Mouse (Mus musculus) spleen, adult 12 weeks (tissue): Measurements from ENCODE around the gene Fam131c.

Experiments used
- DNase-seq: peaks from one replicate; pipeline ENCODE4 v3.0.0; 2022; ENCODE audit warnings: low spot score

The Fam131c gene

DNA sequence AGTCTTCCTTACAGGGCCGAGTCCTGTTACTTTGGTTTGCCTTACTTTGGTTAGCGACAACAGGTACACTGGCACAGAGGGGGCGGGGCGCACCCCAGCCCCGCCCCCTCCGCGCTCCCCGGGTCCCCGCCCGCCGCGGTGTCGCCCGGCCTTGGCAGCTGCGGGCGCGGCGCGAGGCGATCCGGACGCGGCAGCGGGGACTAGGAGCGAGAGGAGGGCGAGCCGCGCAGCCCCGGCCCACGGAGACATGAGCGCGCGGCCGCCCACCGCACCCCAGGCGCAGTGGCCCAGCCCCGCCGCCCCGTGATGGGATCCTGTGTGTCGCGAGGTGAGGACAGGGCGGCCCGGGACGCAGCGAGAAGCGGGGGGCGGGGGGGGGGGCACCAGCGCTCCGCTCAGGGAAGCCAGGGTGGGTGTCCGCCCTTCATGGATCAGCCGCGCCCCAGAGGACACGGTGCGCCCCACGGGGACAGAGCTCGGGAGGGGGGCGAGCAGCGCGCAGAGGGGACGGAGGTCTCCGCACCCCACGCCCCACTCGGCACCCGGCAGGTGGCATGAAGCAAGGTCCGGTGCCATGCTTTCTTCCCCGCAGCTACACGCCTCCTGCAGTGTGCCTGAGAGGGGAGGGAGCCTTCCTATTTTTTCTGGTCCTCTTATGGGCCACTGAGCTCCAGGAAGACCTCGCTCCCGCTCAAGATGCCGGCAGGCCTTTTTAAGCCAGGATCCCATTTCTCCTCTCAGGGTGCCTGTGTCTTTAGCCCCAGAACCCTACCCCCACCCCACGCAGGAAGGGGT is at the start of gene Fam131c:
Gene Fam131c (plus strand): TSS at position 224 of the 795 bp plus-strand sequence.
- DNase-seq = no peak

DNA sequence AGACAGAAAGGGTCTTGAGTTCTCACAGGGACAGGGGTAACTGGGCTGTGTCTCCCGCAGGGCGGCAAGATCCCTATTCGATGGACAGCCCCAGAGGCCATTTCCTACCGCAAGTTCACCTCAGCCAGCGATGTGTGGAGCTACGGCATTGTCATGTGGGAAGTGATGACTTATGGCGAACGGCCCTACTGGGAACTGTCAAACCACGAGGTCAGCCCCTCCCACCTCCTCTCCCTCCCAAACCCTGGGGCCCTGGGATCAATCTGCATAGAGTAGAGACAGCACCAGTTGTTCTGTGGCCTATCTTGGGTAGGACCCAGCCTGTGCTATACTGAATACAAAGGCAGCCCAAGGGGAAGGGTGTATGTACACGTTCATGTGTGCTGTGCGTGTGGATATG is 45.5 kb upstream of the Fam131c start:
- DNase-seq = no peak

DNA sequence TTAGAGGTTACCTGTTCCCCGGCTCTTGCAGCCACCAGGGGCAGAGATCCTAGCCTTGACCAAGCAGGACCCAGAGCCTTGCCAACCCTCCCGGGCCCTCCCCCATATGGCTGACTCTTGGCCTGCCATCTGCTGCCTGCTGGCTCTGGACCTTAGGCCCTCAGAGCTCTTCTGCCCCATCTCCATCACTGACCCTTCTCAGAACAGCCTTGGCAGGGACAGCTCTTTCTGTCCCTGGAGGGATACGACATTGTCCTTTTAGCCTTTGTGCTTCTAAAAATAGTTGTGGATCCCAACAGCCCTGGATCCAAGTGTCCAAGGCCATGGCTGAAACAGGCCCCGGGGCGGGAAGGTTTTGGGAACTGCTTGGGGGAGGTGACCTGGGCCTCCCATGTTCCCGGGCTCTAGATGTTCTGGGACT is 43.2 kb upstream of the Fam131c start:
- no peak for DNase-seq

DNA sequence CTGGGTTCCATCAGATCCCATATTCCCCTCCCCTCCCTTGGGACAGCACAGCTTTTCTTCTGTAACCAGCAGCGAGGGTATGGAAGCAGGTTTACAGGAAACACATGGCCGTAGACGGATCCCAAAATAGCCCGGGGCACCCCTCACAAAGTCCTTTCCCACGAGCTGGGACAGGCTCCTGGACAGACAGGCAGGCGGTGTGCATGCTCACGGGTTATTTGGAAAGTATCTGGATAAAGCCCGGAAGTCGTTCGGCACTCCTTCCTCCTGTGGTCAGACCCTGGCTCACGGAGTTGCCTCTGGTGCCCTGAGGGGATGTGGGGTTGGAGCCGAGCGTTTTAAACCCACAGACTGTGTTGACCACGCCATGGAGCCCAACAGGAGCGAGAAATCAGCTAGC is 42.4 kb upstream of the Fam131c start:
- no peak for DNase-seq

DNA sequence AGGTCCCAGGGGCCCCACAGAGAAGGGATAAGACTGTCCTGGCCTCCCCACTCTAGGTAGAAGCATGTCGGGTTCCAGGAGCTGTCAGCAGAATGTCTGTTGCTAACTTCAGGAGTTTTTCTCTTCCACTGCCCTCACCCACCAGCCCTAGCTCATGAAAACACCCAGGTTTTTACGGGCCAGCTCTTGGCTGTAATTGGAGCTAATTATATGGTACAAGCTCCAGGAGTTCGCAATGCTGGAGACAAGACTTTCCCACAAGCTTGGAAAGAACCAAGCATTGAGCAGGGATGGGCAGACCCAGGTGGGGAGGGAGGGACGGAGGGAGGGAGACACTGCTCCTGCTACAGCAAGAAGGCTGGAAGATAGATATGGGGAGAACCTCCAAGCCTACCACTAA is 40.9 kb upstream of the Fam131c start:
- DNase-seq = no peak

DNA sequence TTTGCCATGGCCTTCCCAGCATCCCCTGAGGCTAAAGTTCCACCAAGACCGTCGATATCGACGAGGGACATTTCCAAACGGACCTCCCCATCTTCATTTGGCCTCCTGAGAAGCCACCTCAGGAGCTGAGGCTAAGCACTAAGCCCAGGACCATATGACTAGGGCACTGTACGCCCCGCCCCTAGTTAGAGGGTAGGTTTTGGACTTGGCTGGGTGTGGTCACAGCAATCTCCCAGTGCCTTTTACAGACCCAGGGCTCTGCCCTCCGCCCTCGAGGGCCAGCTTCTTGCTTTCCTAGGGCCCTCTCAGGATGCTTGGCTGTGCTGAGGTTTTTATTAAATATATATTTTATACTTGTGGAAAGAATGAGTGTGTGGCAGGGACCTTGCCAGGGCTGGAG is 39.3 kb upstream of the Fam131c start:
- DNase-seq = no peak

DNA sequence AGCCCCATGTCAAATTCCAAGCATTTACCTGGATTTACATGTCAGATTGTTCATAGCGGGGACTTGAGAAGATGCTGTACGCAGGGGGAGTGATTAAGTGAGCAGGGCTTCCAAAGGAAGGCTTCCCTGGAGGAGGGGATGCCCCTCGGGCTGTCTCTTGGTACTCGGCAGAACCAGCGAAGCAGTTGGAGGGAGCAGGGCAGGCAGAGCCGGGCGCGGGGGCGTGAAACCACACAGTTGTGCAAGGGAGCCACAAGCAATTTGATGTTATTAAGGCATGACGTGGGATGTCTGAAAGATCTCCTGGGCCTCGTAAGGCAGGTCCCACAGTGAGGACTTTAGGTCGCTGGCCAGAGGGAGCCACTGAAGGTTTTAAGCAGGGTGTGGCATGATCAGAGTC is 38.1 kb upstream of the Fam131c start:
- no peak for DNase-seq

DNA sequence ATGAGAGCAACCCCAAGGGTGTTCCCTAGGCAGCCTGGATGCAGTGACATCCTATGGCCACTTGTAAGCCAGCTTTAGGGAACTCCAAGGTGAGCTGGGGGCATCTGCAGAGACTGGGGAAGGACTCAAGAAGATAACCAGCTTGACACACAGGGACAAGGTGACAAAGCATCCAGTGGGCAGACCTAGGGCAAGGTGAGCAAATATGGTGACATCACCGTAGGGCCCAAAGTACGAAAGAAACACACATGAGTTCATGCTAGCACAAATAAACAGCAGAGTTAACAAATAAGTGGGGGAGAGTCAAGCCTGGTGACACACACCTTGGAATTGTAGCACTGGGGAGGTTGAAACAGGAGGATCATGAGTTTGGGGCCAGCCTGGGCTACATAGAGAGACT is 36.6 kb upstream of the Fam131c start:
- DNase-seq = no peak

DNA sequence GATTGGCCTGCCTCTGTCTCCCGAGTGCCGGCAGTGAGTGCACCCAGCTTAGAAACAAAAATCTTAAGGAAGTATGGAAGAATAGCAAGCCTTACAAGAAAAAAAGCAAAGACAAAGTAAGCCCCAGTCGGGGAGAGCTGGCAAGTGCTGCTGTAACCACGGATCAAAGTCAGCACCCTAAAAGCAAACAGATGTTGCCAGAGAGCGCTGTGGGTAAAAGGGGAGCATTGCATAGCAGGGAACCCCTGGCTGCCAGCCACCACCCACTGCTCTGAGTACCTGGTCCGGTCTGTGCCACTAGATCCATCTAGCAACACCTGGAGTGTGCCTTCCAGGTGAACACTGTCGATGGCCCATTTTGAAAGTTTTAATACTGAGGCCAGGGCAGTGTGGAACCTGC is 35.8 kb upstream of the Fam131c start:
- no peak for DNase-seq

DNA sequence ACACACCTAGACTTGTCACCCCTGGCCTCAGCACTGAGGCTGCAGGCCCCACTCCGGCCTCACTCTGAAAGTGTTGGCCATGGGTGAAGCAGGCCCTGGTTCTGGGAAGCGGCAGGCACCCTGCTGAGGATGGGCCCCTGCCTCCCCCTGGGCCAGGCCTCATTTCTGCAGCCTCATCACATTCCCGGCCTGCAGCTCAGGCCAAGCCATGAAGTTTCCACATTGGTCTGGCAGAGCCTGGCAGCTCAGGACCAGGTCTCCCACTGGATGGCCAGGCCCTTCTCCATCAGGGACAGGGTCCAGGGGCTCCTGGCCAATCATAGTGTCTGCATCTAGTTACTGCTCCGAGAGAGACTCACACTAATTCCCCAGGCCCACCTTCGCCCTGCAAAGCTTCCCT is 33.3 kb upstream of the Fam131c start:
- DNase-seq = no peak

DNA sequence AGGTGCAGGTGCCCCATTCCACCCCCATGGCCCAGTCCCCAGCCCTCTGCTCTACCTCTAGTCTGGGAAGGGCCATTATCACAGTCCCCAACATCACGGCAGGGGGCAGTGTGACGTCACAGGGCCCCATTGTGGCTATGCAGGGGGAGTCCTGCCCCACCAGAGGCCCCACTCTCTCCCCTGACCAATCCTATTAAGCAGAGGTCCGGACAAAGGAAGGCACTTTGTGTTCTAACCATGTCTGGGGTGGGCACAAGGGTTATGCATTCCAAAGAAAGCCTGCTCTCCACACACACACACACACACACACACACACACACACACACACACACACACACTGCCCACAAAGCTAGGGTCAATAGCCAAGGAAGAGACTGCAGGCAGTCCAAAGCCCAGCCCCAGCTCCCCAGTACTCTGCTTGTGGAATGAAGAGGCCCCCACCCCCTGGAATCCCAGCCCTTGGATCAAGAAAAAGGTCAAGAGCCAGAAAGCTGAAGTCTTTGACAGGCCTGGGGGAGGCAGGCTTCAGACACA is 32.7 kb upstream of the Fam131c start:
- no peak for DNase-seq

DNA sequence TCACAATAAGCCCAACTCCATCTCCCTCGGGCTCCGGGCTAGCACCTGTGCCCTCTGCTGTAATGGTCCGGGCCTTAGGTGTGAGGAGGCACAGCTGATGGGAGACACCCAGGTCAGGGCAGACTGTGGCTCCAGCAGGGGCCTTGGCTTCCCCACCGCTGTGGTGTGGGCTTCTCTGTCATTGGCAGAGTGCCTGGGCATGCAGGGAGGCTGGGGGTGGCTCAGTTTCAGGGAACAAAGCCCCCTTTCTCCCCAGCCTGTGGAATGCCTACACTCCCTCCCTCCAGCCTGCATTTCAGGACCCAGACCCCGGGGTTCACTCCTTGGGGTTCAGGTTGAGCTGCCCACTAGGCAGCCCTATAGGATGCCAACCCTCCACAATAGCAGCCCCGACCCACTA is 31.8 kb upstream of the Fam131c start:
- no peak for DNase-seq

DNA sequence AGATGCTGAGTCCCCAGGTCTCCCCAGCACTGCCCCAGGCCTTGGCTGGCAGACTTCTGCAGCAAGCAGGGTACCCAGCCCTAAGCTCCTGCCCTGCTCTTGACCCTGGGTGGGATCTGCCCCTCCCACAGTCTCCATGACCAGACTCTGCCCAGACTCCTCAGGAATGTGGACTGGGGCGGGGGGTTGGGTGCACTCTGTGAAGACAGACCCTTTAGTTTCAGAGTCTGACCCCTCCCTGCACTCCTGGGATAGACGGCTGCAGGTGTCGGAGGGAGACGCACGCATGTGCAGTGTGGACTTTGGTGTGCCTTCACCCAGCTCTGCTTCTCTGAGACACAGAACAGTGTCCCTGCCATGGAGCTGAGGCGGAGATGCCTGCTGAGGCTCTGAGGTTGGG is 30.0 kb upstream of the Fam131c start:
- DNase-seq = no peak

DNA sequence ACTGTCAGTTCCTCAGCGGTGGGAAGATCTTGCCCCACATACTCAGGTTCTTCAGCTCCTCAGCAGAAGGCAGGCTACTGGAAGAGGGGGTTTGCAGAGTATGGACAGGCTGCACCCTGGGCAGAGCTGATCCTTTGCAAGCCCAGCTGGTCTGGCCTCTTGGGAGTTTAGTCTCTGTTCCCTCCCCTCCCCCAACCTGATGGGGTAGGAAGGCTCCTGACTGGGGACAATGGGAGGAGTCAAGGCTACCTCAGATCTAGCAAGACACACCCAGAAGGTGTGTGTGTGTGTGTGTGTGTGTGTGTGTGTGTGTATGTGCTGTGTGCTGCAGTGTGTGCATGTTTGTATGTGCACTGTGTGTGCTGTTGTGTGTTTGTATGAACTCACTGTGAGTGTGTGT is 29.2 kb upstream of the Fam131c start:
- DNase-seq = no peak

DNA sequence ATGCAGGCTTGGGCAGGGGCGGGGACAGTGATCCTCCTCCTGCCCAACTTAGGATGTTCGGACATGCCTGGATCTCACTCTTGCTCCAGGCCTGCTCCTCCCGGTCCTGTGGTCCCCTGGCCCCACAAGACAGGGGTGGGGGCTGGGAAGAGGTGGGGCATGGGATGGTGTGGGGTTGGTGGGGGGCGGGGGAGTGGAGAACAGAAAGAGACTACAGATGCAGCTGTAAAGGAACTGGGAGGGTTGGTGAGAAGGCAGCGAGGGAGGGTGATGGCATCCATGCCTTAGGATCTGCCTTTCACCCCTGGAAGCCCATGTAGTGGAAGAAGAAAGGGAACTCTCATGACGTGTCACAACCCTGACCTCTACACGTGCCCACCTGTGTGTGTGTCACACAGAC is 26.5 kb upstream of the Fam131c start:
- DNase-seq = no peak

DNA sequence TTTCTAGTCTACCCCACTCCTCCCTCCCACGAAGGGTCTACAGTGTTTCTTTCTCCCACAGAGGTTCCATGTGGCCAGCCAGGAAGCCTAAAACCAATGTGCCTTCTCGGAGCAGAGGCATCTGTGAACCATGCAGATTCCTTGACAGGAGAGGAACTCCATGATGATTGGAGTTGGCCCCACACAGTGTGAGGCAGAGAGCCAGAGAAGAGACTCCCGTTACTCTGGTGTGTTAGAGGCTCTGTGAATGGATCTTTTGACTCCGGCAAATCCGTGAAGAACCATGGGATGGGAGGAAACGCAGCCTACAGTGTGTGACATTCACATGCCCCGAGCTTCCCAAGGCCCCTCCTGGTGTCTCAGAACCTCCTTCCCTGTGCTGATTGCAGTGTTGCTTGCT is 24.5 kb upstream of the Fam131c start:
- DNase-seq = no peak

DNA sequence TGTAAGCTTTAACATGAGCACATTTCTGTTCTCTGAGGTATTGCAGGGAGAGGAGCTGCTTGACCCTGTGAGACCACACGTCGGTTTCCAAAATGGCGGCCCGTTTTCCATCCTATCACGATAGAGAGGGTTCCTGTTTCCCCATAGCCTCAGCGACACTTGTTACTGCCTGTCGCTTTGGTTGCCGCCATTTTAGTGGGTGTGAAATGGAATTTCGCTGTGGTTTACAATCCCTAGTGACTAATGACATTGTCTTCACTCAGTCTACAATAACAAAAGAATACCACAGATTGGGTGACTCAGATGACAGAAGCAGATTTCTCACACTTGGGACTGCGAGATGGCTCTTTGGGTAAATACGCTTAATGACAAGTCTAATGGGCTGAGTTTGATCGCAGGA is 22.8 kb upstream of the Fam131c start:
- DNase-seq = no peak

DNA sequence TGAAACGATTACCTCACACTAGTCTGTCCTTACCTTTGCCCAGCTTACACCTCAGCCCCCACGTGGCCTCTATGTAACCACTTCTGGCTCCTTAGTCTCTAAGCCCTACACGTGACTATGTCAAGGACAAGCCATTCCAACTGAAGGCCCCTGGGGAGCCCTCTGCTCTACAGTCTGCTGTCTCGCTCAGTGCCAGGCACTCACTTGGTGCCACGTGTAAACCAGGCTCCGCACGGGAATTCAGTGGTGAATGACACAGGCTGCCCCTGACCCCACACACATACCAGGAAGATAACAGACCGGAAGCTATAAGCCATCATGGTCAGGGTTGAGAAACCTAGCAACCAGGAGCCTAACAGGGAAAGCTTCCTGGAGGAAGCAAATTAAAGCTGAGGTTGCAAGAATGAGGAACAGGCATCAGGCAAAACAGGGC is 20.6 kb upstream of the Fam131c start:
- DNase-seq = no peak

DNA sequence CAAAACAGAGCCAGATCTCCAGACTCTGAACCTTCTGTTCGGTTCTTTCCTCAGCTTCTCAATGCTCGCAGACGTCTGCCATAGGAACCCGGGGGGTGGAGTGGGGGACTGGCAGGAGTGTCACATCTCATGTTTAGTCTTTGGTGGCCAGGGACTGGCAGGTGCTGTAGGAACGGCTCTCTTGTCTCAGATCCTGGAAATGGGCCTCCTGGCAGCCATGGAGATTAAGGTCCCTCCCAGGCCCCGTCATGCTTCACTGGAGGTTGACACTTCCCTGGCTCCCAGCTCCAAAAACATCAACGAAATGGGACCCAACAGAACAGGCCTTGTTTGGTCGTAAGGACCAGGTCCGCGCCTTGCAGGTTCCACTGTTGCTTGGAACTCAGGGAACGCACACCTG is 19.4 kb upstream of the Fam131c start:
- no peak for DNase-seq

DNA sequence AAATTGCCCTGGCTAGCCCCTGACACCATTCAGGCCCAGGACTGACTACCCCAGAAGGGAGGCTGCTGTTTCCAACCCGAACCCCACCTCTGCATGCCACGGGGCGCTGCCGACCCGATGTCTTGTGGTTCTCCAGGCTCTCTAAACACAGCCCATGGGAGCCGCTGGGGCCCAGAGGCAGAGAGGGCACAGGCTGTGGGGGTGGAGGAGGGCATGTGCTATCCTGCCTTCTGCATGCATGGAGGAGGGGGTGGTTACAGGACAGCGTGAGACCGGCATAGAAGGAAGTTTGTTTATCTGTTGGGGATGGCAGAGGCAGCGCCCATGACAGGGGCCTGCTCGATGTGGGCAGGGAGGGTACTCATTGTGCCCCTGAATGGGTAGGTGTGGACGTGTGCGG is 18.0 kb upstream of the Fam131c start:
- DNase-seq = no peak

DNA sequence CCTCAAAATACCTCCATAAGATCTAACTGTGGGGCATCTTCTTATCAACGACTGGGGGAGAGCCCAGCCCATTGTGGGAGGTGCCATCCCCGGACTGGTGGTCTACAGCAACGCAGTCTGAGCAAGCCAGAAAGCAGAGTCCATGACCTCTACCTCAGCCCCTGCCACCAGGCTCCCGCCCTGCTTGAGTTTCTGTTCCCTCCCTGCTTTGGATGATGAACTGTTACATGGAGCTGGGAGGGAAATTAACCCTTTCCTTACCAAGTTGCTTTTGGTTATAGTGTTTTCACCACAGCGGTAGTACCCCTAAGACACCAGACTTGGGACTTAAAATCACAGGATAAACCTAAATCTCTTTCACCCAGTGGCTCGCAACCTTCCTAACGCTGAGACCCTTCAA is 16.0 kb upstream of the Fam131c start:
- DNase-seq = no peak

DNA sequence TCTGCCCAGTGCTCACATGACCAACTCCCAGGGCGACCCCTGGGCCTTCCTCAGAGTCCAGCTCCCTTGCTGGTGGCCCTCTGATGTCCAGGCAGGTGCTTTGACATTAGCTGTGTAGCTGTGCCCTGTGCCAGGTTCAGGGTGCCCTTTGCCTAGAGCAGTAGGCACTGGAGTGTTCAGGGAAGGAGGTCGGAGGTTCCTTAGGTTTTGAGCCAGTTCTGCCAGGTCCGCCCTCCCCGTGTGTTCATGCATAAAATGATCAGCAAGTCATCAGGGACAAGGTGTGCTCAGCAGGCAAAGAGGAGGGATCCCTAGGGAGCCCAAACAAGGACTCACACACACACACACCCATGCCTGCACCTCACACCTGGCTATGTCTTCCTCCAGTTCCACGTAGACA is 15.0 kb upstream of the Fam131c start:
- no peak for DNase-seq

DNA sequence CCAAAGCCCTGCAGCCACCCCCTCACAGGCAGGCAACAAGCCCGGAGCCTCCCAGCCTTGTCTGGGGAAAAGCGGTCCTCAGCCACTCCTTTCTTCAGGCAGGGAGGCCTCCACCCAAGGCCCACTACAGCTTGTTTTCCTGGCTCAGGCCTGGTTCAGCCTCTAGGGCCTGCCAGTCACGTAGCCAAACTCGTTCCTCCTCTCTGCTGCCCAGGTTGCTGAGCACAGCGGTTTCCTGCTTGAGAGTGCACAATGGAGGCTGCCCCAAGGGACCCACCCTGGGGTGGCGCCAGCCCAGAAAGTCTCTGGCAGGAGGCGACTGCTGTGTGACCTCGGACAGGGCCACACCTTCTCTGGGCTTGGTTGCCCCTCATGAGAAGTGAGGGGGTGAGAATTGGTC is 14.2 kb upstream of the Fam131c start:
- no peak for DNase-seq

DNA sequence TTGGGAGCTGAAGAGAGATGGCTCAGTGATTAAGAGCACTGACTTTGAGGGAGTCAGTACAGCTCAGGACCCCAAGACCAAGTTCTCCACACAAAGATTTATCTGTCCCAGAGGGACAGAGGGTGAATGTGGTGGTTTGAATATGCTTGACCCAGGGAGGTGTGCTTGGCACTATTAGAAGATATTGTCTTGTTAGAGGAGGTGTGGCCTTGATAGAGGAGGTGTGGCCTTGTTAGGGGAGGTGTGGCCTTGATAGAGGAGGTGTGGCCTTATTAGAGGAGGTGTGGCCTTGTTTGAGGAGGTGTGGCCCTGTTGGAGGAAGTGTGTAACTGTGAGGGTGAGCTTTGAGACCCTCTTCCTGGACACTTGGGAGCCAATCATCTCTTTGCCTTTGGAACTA is 10.2 kb upstream of the Fam131c start:
- DNase-seq = no peak
